Mouse (Mus musculus) adrenal gland, adult 18-20 months (tissue): ENCODE results near the gene Mob3b. TPM values are rescaled to one million over a fixed set of nuclear protein-coding genes. Genes with fewer than 3 reads are reported as not detected.

Experiments
- DNase-seq, 2 experiments: peaks; one replicate each; pipeline ENCODE4 v3.0.0; 2021 to 2022; ENCODE audit warnings: low spot score in 2 of 2
- long read RNA-seq, 2 experiments: library from polyadenylated mRNA; stranded (forward); transcript quantifications; one replicate each; pipeline ENCODE4 v2.0.0; 2021
- total RNA-seq, 2 experiments: library from RNA; stranded (reverse); gene quantifications; 1 replicate in 1 of 2; 2 replicates in 1 of 2; pipeline ENCODE4 v1.2.3; 2021

The Mob3b gene
- 10 to 100 TPM; 17.4 to 21.1 TPM for total RNA-seq
- long read RNA-seq, experiment 1, partial matches to known transcripts = 0 of 1 reads
- long read RNA-seq, experiment 1, other reads (novel, unspliced or antisense) = 1 of 1 reads
- long read RNA-seq, experiment 2, partial matches to known transcripts = 2 of 4 reads
- long read RNA-seq, experiment 2, other reads (novel, unspliced or antisense) = 2 of 4 reads

- DNase-seq = peak; percentile 89
These were observed at the start of gene Mob3b for GRCm38 (mm10) chr4:35156751-35157611. Gene Mob3b, minus strand, starts transcription at chr4:35157484.

- DNase-seq = no peak
These were observed 47.4 kb upstream of the Mob3b start for GRCm38 (mm10) chr4:35204659-35205058.

DNA sequence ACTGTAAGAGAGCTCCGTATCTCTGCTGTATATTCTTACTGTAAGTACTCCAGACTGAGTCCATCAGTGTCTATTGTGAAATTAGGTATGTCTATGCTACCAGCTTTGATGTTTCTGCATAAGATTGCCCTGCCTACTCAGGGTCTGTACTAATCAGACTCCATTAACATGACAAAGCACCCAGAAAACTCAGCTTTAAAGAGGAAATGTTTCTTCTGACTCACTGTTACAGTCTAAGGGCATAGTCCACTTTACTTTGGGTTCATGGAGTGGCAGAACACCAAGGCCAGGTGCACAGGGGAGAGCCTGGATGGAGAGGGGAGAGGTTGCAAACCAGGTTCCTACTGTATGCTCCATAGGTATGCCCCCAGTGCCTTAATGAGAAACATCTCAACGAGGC is 46.4 kb upstream of the Mob3b start:
- DNase-seq = no peak

DNA sequence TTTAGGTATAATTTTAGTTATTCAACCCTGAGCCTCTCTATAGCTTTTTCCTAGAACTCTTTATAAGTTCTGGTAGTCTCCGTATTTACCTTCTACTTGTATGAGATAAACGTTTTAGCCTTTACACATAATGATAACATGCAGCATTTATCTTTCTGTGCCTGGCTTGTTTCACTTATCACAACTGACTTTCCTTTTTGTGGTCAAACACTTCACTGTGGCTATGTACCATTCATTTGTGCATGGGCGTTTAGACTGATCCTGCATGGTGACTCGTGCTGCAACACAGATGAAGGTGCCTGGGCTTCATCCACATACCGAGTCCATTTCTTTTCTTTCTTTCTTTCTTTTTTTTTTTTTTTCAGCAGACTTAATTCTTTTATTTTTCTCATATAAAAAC is 44.4 kb upstream of the Mob3b start:
- no peak for DNase-seq

DNA sequence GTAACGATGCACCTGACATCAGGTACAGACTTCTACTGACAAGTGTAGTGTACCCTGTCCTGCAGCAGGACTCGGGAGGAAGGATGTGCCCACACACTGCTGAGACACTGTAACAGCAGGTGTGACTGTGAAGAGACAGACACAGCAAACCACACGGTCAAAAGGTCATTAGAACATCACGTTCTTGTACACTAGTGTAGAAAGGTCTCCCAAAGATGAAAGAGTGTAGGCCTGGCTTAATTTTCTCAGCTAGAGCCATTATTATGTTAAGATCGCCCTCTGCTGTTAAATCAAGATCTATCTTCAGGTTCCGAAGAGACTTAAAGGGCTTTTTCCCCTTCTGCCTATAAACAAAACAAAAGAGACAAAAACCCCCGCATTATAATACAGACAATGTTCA is 35.4 kb upstream of the Mob3b start:
- no peak for DNase-seq

GRCm38 (mm10) chr4:35189794-35190193 is 32.5 kb upstream of the Mob3b start:
- DNase-seq = no peak

DNA sequence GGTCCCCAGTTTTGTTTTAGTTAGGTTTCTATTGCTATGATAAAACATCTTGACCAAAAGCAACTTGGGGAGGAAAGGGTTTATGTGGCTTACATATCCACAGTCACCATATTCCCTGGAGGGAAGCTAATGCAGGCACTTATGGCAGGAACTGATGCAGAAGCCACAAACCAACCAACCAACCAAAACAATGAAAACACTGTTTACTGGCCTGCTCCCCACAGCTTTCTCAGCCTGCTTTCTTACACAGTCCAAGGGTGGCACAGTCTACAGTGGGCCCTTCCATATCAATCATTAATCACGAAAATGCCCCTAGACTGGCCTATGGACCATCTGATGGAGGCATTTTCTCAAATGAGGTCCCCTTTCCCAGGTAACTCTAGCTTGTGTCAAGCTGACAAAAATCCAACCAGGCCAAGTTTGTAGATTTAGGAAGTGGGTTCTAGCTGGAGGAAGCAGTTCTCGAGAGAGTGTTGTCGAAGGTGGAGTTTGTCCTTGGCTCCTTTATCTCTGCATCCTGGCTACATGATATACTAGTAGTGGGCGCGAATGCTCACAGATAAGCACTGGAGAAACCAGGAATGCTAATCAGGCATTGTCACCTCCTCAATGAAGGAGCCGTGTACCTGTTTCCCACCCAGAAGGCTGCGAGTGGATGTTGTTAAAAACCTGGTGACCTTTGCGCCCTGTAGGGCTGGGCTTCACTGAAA is 30.5 kb upstream of the Mob3b start:
- DNase-seq = no peak

DNA sequence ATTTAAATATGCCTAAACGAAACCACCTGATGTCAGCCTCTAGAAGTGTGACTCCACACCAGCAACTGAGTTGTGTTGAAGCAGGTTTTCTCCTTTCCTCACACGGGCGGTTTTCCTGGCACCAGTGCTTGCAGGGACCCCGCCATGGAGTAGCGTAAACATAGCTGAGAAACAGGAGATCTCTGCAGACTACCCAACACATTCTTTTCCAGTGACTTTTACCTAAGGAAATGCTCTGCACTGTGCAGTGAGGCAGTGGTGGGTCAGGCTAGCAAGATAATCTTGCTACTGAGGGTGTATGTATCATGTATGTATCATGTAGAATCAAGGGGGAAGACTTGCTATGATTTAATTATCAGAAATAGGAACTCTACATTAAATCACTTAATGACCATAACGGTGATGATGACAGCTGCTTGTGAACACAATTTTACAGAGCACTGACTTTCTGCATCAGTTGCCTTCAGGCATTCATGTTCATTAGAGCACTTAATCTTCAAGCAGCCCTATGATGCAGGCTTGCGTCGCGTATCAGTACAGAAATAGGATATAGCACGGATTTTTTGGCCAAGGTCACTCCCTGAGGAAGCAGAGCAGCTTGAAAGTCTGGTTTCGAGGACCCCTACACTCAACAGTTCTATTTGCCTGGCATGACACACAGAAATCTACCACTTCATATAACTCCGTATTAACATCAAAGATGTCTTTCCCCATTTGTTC is 20.8 kb upstream of the Mob3b start:
- DNase-seq = no peak

DNA sequence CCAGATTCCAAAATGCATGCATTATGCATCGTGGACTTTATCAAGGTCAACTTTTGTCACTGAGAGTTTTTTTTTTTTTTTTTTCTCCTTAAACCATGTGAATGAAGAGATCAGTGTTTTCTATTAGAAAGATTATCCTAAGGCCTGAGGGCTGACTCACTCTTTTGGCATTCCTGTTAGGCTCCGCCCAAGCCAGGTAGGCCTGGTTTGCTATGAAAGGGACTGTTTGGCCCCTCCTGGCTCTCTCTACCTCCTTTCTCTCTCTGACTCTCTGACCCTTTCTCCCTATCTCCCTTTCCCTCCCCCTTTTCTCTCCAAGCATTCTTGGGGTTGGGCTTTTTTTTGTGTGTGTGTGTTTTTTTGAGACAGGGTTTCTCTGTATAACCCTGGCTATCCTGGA is 18.3 kb upstream of the Mob3b start:
- no peak for DNase-seq

DNA sequence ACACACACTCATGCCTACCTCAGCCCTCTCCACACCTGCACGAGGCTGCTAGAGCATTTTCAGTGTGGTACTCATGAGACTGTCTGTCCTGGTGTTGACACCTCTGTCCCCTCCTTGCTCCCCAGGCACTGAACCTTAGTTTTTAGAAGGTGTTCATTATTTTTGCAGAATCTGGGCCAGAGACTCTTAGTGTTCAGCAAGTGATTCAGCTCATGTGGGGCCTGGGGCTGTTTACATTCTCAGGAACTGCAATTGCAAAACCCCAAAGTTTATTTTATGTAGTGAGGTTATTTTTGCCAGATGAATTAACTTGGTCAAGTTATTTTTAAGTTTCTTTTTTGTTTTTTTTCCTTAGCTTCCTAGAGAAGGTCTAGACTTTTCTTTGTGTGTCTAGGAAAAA is 16.3 kb upstream of the Mob3b start:
- no peak for DNase-seq

GRCm38 (mm10) chr4:35172471-35172870 is 15.2 kb upstream of the Mob3b start:
- no peak for DNase-seq

- no peak for DNase-seq
These were observed 12.4 kb upstream of the Mob3b start for GRCm38 (mm10) chr4:35169571-35170125.

- DNase-seq = no peak
These were observed 10.6 kb upstream of the Mob3b start for GRCm38 (mm10) chr4:35167855-35168254.

DNA sequence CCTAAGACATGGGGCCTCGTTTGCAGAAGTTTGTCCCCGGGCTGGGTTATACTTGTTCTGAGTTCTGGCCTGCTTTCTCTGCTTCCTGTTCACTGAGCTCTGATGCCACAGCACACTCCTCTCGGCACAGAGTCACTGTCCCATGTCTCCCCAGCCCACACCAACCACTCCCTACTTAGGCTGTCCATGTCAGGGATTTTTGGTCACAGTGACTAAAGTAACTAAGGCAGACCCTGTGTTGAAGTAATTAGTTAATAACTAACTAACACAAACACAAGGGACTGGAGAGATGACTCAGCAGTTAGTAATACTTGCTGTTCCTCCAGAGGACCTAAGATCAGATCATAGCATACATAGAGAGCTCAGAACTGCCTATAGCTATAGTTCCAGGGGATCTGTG is 8.7 kb upstream of the Mob3b start:
- DNase-seq = no peak

- no peak for DNase-seq
These were observed 8.0 kb upstream of the Mob3b start for GRCm38 (mm10) chr4:35165275-35165674.

DNA sequence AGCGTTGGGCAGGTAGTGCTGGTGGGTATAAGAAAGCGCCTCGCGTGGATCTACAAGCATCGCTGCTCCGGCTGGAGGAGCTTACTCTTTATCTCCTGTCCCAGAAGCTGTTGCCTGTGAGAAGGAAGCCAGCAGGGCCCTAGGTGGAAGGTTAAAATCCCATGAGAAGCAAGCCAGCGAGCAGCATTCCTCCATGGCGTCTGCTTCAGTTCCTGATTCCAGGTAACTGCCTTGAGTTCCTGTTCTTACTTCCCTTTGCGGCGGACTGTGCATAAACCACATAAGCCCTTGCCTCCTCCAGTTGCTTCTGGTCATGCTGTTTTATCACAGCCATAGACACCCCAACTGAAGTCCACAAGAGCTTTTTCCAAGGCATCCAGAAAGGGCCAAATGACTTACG is 531 bp upstream of the Mob3b start:
- DNase-seq = no peak

- DNase-seq = peak; percentile 68 to 75
These were observed 1.1 kb downstream of the Mob3b start for GRCm38 (mm10) chr4:35156149-35156611.

DNA sequence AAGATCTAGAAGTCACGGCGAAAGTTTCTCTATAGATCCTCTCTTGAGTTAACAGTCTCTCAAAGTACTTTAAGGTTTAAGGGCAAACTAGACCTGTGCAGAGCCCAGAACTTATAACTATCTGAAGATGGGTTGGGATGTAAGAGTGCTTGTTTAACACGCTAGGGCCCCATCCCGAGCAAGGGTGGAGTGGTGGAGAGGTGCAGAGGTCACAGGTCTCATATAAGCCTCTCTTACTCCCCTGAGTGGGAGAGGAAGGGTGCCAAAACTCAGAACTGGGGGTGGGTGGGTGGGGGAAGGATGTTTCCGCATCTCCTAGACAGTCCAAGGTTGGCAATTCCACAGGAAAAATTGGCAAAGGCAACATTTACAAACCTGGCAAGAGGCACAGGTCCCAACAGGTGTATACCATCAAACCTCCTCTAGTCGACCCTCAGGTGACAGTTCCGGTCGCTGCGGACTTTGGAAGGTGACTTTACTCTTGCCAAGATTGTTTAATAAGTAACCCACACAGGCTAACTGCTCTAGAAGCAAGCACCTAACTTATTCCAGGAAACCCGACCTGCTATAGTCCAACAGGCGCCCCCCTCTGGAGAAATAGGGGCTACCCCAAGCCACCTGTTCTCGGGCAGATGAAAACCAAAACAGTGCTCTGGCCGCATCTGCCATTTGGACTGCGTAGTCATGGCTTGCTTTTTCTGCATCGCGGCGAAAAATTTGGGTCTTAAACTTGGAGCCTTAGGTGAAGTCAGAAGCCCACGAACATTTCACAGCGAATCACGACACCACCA is 2.0 kb downstream of the Mob3b start:
- DNase-seq = peak; percentile 40 to 59

- no peak for DNase-seq
These were observed 3.2 kb downstream of the Mob3b start for GRCm38 (mm10) chr4:35154051-35154450.

DNA sequence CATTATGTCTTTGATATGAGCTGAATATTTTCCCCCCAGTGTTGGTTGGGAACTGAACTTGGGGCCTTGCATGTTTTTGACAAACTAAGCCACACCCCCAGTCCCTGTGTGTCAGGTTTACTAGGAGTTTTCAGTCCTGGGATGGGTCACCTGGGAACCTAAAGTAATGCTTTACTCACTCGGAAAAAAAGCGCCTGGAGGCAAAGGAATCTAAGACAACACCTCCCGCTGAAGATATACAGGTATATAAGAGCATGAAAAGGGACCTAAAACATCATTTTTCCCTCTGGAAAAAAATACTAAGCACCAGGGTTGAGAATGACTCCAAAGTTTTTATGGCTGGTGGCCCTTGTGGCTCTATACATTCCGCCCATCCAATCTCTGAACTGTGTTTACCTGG is 5.5 kb downstream of the Mob3b start, which contains the start of gene Ifnk:
Gene Ifnk (plus strand): TSS at position 301 of the 400 bp plus-strand sequence.
- DNase-seq = no peak
